Mouse (Mus musculus): ENCODE measurements around the gene Oasl1. TPM values are rescaled to one million over a fixed set of nuclear protein-coding genes. Genes with fewer than 3 reads are reported as not detected.

Oasl1 gene
- total and polyA plus RNA-seq, 2 experiments from 2014 or later: 0.73 to 1.7 TPM

GRCm38 (mm10) chr5:114951279-114951880 is 28.3 kb downstream of the Oasl1 start:
- H3K4me3 ChIP-seq (ENCODE audit: low read depth, low read length): no peak overlapping the region
- peaks cover 38% of the 10 kb centered on the region for H3K36me3 ChIP-seq (ENCODE audit: insufficient read depth)
- 84% methylated on average over 21 of the region's 21 CpGs for WGBS
- no peak overlapping the region for H3K9ac ChIP-seq
- no peak overlapping the region for H3K27ac ChIP-seq (ENCODE audit: low read depth, low read length)
- no peak for ATAC-seq
- H3K27me3 ChIP-seq (ENCODE audit: insufficient read depth, low read length): no peaks in the 10 kb centered on the region
- TF ChIP-seq CTCF (IDR thresholded peaks at IDR 0.05; ENCODE audit: low read depth): no peak
- DNase-seq: no peak
- no peak overlapping the region for H3K4me2 ChIP-seq (ENCODE audit: low read depth)
- H3K4me1 ChIP-seq (ENCODE audit: insufficient read depth): no peaks in the 10 kb centered on the region
- no peaks in the 10 kb centered on the region for H3K9me3 ChIP-seq (ENCODE audit: low read length)

GRCm38 (mm10) chr5:114953326-114953725 is 30.3 kb downstream of the Oasl1 start:
- TF ChIP-seq CTCF (IDR thresholded peaks at IDR 0.05; ENCODE audit: low read depth): no peak
- DNase-seq (no peak), ATAC-seq (no peak)
- no peak overlapping the region for H3K9ac ChIP-seq
- H3K27ac ChIP-seq (ENCODE audit: low read depth, low read length): no peak overlapping the region
- no peaks in the 10 kb centered on the region for H3K4me1 ChIP-seq (ENCODE audit: insufficient read depth)
- no peaks in the 10 kb centered on the region for H3K9me3 ChIP-seq (ENCODE audit: low read length)
- no peak overlapping the region for H3K4me3 ChIP-seq (ENCODE audit: low read depth, low read length)
- H3K27me3 ChIP-seq (ENCODE audit: insufficient read depth, low read length): no peaks in the 10 kb centered on the region
- WGBS: 88% methylated on average over 14 of the region's 14 CpGs
- no peak overlapping the region for H3K4me2 ChIP-seq (ENCODE audit: low read depth)
- H3K36me3 ChIP-seq (ENCODE audit: insufficient read depth): peaks cover 18% of the 10 kb centered on the region

GRCm38 (mm10) chr5:114958069-114958468 is 35.0 kb downstream of the Oasl1 start:
- Histone ChIP-seq H3K9ac (no peak overlapping the region), H3K4me1 (ENCODE audit: insufficient read depth) (no peaks in the 10 kb centered on the region), H3K4me3 (ENCODE audit: low read depth, low read length) (no peak overlapping the region), H3K27ac (ENCODE audit: low read depth, low read length) (no peak overlapping the region), H3K27me3 (ENCODE audit: insufficient read depth, low read length) (no peaks in the 10 kb centered on the region), H3K9me3 (ENCODE audit: low read length) (0 out of 2 replicates have a peak, but pooled peaks cover 5% of the 10 kb centered on the region), H3K4me2 (ENCODE audit: low read depth) (no peak overlapping the region), H3K36me3 (ENCODE audit: insufficient read depth) (no peaks in the 10 kb centered on the region)
- ATAC-seq: no peak
- TF ChIP-seq CTCF (IDR thresholded peaks at IDR 0.05; ENCODE audit: low read depth): no peak
- WGBS: 81% methylated on average over 5 of the region's 5 CpGs
- DNase-seq: no peak

GRCm38 (mm10) chr5:114961590-114962360 is 38.7 kb downstream of the Oasl1 start:
- no peak overlapping the region for H3K27ac ChIP-seq (ENCODE audit: low read depth, low read length)
- no peak for ATAC-seq
- no peaks in the 10 kb centered on the region for H3K4me1 ChIP-seq (ENCODE audit: insufficient read depth)
- no peak overlapping the region for H3K4me3 ChIP-seq (ENCODE audit: low read depth, low read length)
- DNase-seq: no peak
- no peak for TF ChIP-seq CTCF (IDR thresholded peaks at IDR 0.05; ENCODE audit: low read depth)
- no peak overlapping the region for H3K4me2 ChIP-seq (ENCODE audit: low read depth)
- no peak overlapping the region for H3K9ac ChIP-seq
- WGBS: 57% methylated on average over 4 of the region's 4 CpGs
- H3K36me3 ChIP-seq (ENCODE audit: insufficient read depth): no peaks in the 10 kb centered on the region
- no peaks in the 10 kb centered on the region for H3K27me3 ChIP-seq (ENCODE audit: insufficient read depth, low read length)
- H3K9me3 ChIP-seq (ENCODE audit: low read length): 0 out of 2 replicates have a peak, but pooled peaks cover 5% of the 10 kb centered on the region

GRCm38 (mm10) chr5:114964315-114964966 is 41.4 kb downstream of the Oasl1 start:
- DNase-seq (no peak), ATAC-seq (no peak)
- H3K9ac ChIP-seq: no peak overlapping the region
- no peaks in the 10 kb centered on the region for H3K36me3 ChIP-seq (ENCODE audit: insufficient read depth)
- H3K4me2 ChIP-seq (ENCODE audit: low read depth): no peak overlapping the region
- no peaks in the 10 kb centered on the region for H3K27me3 ChIP-seq (ENCODE audit: insufficient read depth, low read length)
- H3K4me3 ChIP-seq (ENCODE audit: low read depth, low read length): no peak overlapping the region
- no peak for TF ChIP-seq CTCF (IDR thresholded peaks at IDR 0.05; ENCODE audit: low read depth)
- no peaks in the 10 kb centered on the region for H3K4me1 ChIP-seq (ENCODE audit: insufficient read depth)
- H3K9me3 ChIP-seq (ENCODE audit: low read length): no peaks in the 10 kb centered on the region
- no peak overlapping the region for H3K27ac ChIP-seq (ENCODE audit: low read depth, low read length)
- WGBS: 74% methylated on average over 7 of the region's 7 CpGs

- Histone ChIP-seq H3K4me2 (ENCODE audit: low read depth) (no peak overlapping the region), H3K36me3 (ENCODE audit: insufficient read depth) (no peaks in the 10 kb centered on the region), H3K9me3 (ENCODE audit: low read length) (no peaks in the 10 kb centered on the region), H3K27ac (ENCODE audit: low read depth, low read length) (no peak overlapping the region), H3K27me3 (ENCODE audit: insufficient read depth, low read length) (no peaks in the 10 kb centered on the region), H3K4me1 (ENCODE audit: insufficient read depth) (no peaks in the 10 kb centered on the region), H3K9ac (no peak overlapping the region), H3K4me3 (ENCODE audit: low read depth, low read length) (no peak overlapping the region)
- no peak for DNase-seq
- TF ChIP-seq CTCF (IDR thresholded peaks at IDR 0.05; ENCODE audit: low read depth): no peak
- 69% methylated on average over 17 of the region's 17 CpGs for WGBS
- no peak for ATAC-seq
Measured at GRCm38 (mm10) chr5:114964967-114965898, 42.2 kb downstream of the Oasl1 start.

All from forebrain, postnatal 0 days (tissue).